Mouse (Mus musculus) splenic B cell, adult 2 months (primary cell): Measurements from ENCODE around the gene Mpz.

Experiments
- DNase-seq: peaks from one replicate; pipeline ENCODE4 v3.0.0-alpha.2; 2011; ENCODE audit warnings: low read depth, low spot score
- H3K27me3 ChIP-seq: 2 replicates; pipeline ENCODE4 v1.6.1; 2012; ENCODE audit warnings: mild to moderate bottlenecking, low read length, moderate library complexity, mixed read lengths; ENCODE audit not compliant: control insufficient read depth, poor library complexity, insufficient read depth, severe bottlenecking
- H3K36me3 ChIP-seq: 2 replicates; pipeline ENCODE4 v1.6.1; 2012; ENCODE audit warnings: mild to moderate bottlenecking, low read length, moderate library complexity, mixed read lengths; ENCODE audit not compliant: control insufficient read depth, poor library complexity, insufficient read depth, severe bottlenecking

Mpz gene

DNA sequence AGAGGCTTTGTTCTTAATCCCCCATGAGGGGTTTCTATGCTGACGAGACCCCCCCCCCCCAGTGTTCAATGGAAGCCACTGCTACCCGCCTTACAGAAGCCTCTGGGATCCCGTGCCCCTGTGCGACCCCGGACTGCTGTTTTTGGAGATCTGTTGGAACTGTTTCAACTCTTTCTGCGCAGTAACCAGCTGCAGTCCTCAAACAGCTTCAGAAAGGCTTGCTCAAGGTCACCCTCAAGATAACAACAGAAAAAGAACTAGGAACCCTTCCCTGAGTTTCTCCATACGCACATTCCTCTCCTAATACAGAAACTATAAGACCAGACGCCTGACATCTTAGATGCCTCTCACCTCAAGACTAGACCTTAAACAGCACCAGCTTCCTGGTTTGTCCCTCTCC lies 38.5 kb downstream of the Mpz start:
- Histone ChIP-seq H3K27me3 (no peaks in the 10 kb centered on the region), H3K36me3 (no peaks in the 10 kb centered on the region)
- no peak for DNase-seq

DNA sequence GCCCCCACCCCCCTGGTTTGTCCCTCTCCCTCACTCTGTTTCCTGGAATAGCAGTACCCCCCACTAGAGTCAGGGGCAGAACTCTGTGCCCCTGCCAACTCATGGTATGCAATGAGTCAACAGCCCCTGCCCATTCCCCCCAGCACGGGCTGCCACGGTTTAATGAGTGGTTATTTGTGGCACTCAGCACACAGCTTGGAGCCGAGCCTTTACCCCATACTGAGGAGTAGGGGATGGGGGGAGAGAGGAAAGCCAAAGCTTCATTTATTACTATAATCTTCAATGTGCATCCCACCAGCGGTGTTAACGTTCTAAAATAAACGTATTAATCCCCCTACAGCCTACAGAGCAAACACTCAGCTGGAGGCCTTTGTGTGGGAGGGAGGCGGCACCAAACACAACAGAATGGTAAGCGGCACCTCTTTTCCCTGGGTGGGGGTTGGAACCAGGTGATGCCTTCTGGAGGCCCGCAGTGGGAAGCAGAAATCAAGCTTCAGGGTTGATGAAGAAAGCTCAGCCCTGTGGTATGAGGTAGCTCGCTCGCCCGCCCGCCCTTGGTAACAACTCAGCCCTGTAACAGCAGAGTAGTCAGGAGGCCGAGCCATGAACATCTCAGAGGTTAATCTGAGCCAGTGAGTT lies 39.1 kb downstream of the Mpz start:
- H3K27me3 ChIP-seq, result no peaks in the 10 kb centered on the region
- DNase-seq, result no peak
- no peaks in the 10 kb centered on the region for H3K36me3 ChIP-seq

DNA sequence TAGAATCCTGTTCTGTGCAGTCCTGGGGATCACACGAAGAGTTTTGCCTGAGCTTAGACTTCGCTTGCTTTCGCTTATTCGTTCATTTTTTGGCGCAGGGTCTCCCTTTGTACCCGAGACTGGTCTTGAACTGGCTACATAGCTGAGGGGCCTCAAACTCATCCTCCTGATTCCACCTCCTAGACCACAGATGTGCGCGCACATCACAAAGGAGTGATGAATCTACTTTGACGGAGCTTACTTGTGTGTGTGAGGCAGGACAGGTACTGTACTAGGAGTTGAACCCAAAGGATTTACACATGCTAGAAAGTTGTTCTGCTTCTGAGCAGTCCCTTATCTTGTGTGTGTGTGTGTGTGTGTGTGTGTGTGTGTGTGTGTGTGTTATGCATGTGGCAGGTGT lies 40.3 kb downstream of the Mpz start:
- H3K27me3 ChIP-seq, result no peaks in the 10 kb centered on the region
- no peak for DNase-seq
- H3K36me3 ChIP-seq, result no peaks in the 10 kb centered on the region

DNA sequence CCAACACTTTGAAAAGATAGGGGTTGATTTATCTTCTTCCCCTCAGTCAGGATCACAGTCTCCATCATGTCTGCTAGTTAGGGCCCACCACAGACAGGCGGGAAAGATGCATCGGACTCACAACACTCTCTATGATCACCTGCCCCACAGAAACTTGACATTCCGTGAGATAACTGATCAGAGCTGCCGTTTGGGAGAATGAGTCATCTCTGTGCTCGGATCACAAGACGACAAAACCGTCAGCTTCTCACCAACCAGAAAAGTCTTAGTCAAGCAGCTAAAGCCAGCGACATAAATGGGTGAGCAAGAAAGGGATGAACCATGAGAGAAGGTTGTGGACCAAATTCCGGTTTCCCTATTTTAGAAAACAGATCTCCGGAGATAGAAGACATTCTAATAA lies 41.8 kb downstream of the Mpz start:
- DNase-seq, result no peak
- Histone ChIP-seq H3K27me3 (no peaks in the 10 kb centered on the region), H3K36me3 (no peaks in the 10 kb centered on the region)

DNA sequence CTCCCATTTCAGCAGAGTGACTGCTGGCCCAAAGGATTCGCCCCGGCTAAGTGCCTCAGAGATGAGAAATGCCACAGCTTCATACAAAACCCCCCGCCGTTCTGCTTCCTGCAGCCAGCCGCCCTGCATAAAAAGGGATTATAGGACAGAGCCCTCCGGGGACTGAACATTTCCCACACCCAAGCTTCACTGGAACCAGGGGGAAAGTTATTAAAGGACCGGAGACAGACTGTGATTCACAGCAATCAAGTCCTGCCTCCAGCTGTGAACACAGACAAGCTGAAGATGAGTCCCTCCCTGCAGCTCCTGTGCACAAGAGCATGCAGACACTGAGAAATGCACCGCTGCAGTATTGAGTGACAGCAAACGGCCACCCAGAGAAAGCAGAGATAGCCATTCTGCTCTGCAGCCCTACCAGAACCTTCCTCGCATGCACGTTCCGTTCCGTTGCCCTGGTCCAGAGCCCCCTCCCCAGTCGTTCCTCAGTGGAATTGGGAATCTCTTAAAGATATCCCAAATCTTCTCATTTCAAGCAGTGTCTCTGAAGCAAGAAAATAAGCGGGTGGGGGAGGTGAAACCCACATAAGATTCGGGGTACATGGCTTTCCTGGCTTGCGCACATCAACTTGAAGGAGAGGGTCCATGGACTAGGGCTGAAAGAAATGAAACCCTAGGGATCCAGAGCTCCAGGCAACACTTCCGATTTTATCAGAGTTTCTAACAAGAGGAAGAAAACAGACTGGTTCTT lies 42.8 kb downstream of the Mpz start:
- no peak for DNase-seq
- H3K36me3 ChIP-seq, result no peaks in the 10 kb centered on the region
- no peaks in the 10 kb centered on the region for H3K27me3 ChIP-seq

DNA sequence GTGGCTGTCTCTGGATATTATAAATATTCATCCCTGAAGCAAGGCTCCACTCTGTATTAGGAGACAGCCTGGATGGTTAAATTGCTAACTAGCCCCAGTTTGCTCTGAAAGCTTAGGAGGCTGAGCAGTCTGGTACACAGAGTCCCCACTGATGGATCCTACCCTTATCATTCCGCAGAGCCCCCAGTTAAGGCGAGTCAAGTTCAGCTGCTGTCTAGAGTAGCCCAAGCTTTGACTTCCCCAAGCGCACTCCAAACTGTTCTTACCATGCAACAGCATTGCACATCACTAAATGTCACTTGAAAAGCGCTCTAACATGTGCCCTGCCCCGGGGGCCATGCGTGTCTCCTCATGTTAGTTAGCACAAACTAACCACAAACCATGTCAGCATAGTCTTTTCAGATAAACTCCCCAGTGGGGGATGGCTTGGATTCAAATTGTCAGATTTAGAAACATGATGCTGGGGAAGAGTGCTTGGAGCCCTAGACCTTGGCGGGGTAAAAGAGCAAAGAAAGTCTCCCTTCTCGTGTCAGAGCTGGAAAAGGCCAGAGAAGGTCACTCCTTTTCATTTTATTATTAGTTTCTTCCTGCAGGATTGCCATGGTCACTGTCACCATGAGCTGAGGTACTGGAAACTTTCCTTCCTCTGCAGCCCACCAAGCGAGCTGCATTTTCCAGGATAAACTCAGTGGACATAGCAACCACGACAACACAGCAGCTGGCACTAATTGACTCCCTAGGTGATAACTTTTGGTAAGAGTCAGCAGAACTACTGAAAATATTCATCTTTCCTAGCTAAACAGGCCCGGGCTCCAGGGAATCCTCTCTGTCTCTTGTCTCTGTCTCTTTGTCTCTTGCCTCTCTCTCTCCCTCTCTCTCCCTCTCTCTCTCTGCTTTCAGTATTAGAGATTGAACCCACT lies 43.7 kb downstream of the Mpz start:
- H3K27me3 ChIP-seq, result no peaks in the 10 kb centered on the region
- no peak for DNase-seq

DNA sequence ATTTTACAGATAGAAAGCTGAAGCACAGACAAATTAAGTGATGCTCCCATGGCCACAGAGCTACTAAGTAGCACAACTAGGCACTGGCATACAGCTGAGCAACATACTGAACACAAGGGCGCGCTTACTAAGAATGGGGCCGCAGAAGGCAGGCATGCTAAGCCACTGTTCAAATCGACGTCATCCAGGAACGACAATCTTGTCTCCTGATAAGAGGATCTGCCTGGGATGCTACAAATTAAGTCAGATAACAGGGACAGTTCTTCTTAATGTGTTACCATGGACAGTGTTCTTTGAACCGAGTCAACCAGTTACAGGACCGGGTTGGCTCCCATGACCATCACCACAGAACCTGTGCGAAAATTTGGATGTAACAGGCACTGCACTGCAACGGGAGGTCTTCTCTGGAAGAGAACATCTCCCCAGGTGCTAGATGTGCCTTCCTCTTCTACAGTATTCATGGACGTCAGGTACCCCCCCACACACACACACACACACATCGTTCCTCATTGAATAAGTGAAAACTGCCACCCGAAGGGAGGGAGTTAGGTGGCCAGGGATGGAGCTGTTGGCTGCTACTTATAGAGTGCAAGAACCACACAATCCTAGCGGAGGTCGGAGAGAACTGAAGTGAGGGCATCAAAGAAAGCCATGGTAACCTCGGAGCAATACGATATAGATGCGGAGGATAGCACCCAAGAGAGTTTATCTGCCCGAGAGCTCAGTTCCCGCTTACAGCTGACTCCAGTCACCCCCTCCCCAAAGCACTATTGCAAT lies 44.7 kb downstream of the Mpz start:
- no peaks in the 10 kb centered on the region for H3K27me3 ChIP-seq
- H3K36me3 ChIP-seq, result no peaks in the 10 kb centered on the region
- peak; percentile 19 for DNase-seq

More for the DNA sequence above, 43.7 kb downstream of the Mpz start:
- no peaks in the 10 kb centered on the region for H3K36me3 ChIP-seq

DNA sequence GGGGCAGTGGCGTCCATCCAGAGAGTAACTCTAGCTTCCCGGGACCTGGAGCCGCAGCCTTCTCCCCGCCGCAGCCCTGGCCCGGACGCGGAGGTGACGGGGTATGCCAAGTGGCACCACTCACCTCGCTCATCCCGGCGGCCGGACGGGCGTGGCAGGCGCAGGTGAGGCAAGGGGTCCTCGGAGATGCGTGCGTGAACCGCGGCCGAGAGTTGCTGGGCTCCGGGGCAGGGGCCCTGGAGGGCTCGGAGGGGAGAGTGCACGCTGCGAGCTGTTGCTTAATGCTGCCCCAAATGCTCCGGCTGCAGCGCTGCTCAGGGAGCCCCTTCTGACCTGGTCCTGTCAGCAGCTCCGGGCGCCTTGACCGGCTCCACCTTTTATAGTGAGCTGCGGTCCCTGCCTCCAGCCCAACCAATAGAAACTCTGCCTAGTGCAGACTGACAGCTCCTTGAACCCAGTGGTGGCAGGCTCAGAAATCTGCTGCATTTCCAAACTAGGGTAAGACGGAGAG lies 45.4 kb downstream of the Mpz start, which contains the start of gene Pcp4l1:
Gene Pcp4l1, minus strand, starts transcription at position 382 of the 511 bp plus-strand sequence.
- DNase-seq, result peak; percentile 29
- H3K36me3 ChIP-seq, result no peaks in the 10 kb centered on the region
- H3K27me3 ChIP-seq, result no peaks in the 10 kb centered on the region

DNA sequence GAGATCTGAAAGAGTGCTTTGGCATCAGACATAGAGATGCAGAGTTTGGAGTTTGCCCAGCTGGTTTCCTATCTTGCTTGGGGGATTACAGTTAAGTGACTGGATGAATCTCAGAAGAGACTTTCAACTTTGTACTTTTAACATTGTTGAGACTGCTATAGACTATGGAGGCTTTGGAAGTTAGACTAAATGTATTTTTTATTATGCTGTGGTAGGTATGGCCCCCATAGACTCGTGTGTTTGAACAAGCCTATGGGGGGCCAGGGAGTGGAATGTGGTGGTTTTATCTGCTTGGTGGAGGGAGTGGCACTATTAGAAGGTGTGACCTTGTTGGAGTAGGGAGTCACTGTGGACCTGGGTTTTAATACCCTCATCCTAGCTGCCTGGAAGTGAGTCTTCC lies 49.0 kb downstream of the Mpz start:
- DNase-seq, result no peak
- Histone ChIP-seq H3K36me3 (no peaks in the 10 kb centered on the region), H3K27me3 (no peaks in the 10 kb centered on the region)

DNA sequence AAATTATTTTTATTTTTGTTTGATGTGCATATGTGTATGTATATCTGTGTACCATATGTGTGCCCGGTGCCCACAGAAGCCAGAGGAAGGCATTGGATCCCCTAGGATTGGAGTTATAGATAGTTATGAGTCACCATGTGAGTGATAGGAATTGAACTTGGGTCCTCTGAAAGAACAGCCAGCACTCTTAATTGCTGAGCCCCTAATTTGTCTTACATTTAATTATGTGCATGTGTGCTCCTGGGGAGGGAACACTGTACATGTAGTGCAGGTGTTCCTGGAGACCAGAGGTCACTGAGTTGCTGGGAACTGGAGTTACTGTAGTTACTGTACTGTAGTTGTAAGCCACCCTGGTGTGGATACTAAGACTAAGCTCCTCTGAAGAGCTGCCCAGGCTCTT lies 50.3 kb downstream of the Mpz start:
- Histone ChIP-seq H3K36me3 (no peaks in the 10 kb centered on the region), H3K27me3 (no peaks in the 10 kb centered on the region)
- DNase-seq, result no peak

DNA sequence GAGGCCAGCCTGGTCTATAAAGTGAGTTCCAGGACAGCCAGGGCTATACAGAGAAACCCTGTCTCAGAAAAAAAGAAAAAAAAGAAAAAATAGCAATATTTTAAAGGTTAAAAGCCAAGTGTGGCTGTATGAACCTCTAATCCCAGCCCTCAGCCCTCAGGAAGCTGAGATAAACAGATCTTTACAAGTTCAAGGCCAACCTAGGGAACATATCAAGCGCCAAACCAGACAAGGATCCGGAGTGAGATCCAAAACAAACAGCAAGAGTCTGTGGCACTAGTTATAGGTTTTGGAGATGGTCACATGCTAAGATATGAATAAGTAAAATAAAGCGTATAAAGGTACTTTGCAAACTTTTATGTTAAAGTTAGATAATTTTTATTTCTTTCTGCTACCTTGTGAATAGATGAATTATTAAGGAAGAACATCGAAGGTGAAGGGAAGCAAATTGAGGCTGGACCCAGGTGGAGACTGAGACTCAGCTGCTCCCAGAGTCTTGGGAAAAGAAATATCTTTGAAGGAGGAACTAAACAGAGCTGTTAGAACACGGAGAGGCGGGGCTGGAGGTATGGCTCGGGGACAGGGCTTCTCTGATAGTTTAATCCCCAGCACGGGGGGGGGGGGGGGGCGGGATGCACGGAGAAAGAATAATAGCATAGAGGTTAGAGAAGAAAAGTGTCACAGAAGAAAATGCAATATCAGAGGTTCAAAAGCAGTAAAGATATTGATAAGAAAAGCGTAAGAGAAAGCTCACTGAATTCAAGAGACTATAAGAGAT lies 53.1 kb downstream of the Mpz start:
- no peak for DNase-seq
- Histone ChIP-seq H3K27me3 (no peaks in the 10 kb centered on the region), H3K36me3 (no peaks in the 10 kb centered on the region)

DNA sequence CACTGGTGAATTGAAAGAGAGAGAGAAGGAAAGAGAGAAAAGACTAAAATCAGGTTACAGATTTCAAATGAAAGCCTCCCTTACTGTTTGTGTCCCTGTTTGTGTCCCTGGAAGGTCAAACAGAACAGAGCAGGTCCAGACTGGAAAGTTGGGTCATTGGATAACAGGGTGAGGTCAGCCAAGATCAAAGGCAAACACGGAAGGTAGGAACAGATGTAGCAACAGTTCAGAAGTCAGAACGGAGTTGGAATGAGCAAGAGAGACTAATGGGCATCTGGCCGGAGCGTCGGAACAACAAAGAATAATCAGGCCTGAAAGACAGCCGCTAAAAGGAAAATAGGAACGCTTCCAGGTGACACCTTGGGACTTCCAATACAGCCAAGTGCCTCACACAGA lies 53.7 kb downstream of the Mpz start:
- no peak for DNase-seq
- Histone ChIP-seq H3K27me3 (no peaks in the 10 kb centered on the region), H3K36me3 (no peaks in the 10 kb centered on the region)

DNA sequence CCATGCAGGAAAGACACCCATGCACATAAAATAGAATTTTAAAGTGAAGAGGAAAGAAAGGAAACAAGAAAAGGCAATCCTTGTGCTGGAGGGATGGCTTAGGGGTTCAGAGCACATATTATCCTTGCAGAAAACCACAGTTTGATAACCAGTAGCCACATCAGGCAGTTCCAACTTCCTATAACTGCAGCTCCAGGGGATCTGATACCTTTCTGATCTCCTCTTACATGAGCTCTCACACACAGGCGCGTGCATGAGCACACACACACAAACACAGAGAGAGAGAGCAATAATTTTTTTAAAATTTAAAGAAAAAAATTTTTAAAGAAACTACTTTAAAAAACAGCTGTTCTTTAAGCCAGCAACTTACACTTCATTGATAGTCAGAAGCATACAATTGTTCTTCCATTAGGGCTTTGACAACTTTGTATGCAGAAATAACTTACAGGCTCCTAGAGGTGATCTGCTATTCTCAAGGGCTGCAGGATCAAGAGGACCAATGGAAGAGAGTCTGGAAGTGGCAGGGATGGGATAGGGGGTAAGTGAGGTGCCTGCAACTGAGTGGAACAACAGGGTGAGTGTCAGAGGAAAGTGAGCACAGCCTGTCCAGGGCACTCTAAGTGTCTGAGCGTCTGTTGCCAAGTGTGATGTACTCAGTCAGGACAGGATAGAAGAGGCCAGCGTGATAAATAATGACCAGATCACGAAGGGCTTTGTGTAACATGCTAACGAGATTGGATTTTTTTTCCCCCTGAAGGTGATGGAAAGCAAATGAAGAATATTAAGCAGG lies 55.4 kb downstream of the Mpz start:
- Histone ChIP-seq H3K27me3 (no peaks in the 10 kb centered on the region), H3K36me3 (no peaks in the 10 kb centered on the region)
- DNase-seq, result no peak
